Mouse (Mus musculus) layer of hippocampus, postnatal 10 days (tissue): ENCODE measurements around the gene Vmn2r56. TPM values are rescaled to one million over a fixed set of nuclear protein-coding genes. Genes with fewer than 3 reads are reported as not detected.
"Not testable (repeated sequence)": the region's sequence is repeated elsewhere in the genome, so short reads cannot be mapped to it uniquely, and the experiment has no call there.

ENCODE experiments used
- DNase-seq, 2 experiments: peaks; one replicate each; pipeline ENCODE4 v3.0.0; 2021; ENCODE audit warnings: low spot score in 2 of 2
- long read RNA-seq: library from polyadenylated mRNA; stranded (forward); transcript quantifications from one replicate; pipeline ENCODE4 v2.0.0, GENCODE M21; 2023
- total RNA-seq, 2 experiments: library from RNA; stranded (reverse); gene quantifications; 2 replicates each; pipeline ENCODE4 v1.2.3; 2021

Vmn2r56 gene
- total RNA-seq: under 1 TPM; 0.07 to 0.09 TPM
- long read RNA-seq: 0 reads

DNA sequence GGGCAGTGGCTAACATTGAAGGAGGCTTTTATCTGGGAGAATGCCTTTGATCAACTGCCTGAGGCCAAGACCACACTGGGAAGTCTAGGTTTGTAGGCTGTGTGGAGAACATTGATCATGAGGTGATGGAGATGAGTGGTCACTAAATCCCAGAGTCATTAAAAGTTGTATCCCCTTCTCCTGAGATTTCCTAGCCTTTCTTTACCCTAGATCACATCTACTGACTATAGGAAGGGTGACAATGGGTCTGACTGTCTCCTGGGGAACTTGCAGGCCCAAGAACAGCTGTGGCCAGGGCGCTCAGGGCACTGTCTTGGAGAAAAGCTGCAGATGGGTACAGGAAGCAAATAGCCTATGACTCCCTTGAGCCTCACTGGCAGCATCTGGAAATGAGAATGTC lies at the start of gene Vmn2r56:
Gene Vmn2r56 (minus strand): TSS at position 101 of the 400 bp plus-strand sequence.
- no peak for DNase-seq

DNA sequence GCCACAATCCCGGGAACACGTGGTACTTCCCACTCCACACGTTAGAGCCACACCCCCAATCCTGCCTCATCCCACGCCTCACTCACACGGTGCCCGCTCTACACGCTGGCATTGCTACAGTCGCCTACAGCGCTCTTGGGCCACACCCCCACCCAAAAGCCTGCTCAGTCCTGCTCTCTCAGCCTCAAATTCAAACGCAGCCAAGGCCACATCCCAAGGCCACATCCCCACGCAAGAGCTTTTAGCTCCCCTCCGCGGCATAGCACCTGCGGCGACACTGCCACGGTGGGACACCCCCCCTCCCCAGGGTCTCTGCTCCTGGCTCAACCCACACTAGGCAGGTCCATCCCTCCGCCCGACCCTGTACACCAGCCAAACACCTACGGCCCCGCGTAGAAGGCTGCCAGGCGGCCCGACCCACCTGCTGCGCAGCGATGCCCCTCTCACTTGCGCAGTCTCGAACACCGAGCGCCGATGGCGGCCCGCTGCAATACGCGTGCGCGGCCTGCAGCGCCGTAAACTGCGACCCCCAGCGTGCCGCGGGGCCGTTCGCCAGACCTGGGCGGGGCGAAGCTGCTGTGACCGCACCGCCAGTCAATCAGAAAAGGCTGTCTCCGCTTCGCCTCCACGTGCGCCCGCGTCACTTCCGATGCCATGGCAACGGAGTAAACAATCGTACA lies 45.5 kb upstream of the Vmn2r56 start:
- DNase-seq: peak; percentile 90 to 93

DNA sequence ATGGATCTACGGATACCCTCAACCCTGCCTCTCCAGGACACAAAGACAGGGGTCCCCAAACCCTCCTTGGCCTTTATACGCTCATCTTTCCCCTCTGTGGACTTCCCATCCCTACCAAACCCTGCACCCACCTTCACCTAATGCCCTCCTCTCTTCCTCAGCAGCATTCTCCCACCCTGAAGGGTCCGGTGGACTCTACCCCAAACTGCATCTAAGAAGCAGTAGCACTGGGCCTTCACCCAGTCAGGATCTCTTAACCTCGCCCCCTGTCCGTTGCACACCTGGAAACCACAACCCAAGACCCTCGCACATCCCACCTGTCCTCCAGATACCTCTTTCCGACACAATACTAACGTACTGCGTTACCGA lies 45.0 kb upstream of the Vmn2r56 start:
- DNase-seq: no peak

DNA sequence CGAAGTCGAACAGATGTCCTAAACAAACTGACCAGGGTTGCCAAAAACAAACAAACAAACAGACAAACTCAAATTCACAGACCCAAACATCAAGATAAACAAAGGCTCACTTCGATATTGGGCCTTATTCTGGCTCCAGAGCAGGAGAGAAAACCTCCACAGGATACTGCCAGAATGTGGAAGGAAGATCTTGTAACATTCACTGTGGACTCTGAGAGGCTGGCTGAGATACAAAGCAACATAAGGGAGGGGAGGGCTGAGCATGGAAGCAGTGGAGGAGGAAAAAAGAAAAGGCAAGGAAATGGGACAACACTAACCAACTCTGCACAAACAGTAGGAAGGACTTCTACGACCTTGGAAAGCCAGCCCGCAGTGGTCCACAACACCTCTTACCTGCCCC lies 44.3 kb upstream of the Vmn2r56 start:
- no peak for DNase-seq

DNA sequence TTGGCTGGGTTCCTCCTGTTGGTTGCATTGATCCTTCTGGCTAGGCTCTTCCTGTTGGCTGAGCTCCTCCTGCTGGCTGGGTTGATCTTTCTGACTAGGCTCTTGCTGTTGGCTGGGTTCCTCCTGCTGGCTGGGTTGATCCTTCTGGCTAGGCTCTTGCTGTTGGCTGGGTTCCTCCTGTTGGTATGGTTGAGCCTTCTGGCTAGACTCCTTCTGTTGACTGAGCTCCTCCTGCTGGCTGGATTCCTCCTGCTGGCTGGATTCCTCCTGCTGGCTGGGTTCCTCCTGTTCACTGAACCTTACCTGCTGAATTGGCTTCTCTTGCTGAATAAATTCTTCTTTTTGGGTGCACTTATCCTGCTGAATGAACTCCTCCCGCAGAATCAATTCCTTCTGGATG lies 39.8 kb upstream of the Vmn2r56 start:
- DNase-seq: peak; percentile 69 to 78

DNA sequence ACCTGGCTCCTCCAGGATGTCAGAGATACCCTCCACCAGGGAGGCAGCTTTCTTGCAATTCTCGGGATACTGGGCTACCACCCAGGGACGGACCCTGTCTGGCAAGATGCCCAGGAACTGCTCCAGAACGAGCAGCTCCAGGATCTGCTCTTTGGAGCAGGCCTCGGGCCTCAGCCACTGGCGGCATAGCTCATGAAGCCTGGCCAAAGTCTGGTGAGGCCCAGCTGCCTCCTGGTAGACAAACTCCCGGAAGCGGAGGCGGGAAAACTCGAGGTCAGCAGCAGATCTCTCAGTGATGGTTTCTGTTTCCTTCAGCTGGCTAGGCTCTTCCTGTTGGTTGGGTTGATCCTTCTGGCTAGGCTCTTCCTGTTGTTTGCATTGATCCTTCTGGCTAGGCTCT lies 39.3 kb upstream of the Vmn2r56 start:
- peak; percentile 24 to 47 for DNase-seq

DNA sequence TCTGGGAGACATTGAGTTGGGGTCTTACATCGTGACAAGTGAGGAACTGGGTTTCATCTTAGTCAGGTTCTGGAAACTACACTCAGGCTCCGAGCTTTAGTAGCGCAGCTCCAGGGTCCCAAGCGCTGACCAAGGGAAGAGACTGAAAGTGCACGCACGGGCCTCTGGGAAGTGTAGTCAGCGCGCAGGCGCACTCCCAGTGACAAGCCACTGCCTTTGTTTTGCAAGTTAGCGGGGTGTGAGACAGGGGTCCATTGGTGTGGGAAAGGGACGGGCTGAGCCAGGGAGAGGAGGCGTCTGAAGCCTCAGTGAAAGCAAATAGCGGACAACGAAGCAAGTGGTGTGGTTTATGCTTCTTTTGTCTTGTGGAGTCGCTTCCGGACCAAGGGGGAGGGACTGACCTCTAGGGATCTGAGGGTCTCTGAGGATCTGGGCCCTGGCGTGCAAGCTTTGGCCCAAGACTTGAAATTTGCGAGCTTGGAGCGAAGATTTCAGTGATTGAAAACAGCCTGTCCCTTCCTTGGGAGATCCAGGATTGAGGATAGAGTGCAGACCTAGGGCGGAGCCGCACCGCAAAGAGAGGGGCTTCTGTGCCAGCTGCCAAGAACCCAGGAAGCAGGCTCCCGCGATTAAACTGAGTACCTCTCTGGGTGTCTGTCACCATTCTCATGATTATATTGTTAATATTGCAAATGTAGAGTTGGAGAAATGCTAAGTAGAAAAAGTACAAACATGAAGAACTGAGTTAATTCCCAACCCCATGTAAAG lies 14.8 kb upstream of the Vmn2r56 start:
- no peak for DNase-seq

DNA sequence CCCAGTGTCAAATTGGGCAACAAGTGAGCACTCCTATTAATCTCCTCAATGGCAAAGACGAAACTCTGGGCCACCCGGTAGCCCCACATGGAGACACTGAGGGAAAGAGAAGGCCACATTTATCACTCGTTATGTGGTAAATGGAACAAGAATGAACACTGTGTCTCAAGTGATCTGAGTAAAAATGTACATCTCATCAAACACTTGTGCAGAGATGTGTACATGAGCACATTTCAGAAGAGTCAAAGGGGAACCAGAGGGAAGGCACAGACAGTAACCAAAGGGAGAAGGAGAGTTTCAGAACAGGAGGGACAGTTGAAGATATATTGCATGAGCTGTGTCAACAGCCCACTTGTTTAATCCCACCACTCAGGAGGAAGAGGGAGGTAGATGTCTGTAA lies 49.9 kb downstream of the Vmn2r56 start, which contains the start of gene Vmn2r55:
Gene Vmn2r55 (minus strand): TSS at position 101 of the 400 bp plus-strand sequence.
- not testable (repeated sequence) for DNase-seq

DNA sequence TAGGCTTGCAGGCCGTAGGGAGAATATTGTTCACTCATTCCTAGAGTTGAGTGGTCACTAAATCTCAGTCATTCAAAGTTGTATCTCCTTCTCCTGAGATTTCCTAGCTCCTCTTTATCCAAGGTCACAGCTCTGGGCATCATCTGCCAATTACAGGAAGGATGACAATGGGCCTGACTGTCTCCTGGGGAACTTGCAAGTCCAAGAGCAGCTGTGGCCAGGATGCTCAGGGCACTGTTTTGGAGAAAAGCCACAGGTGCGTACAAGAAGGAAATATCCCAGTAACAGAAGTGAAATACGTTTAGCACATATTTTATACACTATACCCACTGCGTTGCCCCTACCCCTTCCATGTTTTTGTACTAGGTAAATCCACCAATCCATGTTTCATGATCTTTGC lies 94.6 kb downstream of the Vmn2r56 start, which contains the start of gene Vmn2r54:
Gene Vmn2r54 (minus strand): TSS at position 101 of the 400 bp plus-strand sequence.
- not testable (repeated sequence) for DNase-seq

Other genes with a start within 250 kb of the Vmn2r56 start
- not detected for gene 2900092C05Rik, start 222.5 kb downstream of the Vmn2r56 start, total RNA-seq
- under 1 TPM; 0.02 to 0.05 TPM for gene Vmn2r53, start 126.2 kb downstream of the Vmn2r56 start, total RNA-seq
- not detected for gene Vmn2r54, start 94.7 kb downstream of the Vmn2r56 start, total RNA-seq
- not detected for gene Vmn2r55, start 50.0 kb downstream of the Vmn2r56 start, total RNA-seq
- 10 to 100 TPM; 19.9 to 25.0 TPM for gene Zscan18, start 68.6 kb upstream of the Vmn2r56 start, total RNA-seq
- 10 to 100 TPM; 21.7 to 22.3 TPM for gene Zfp329, start 83.9 kb upstream of the Vmn2r56 start, total RNA-seq
- gene Zfp110, start 99.8 kb upstream of the Vmn2r56 start, total RNA-seq: 10 to 100 TPM; 13.6 to 21.8 TPM
- 1 to 10 TPM; 6.0 to 8.9 TPM for gene Zfp128, start 146.2 kb upstream of the Vmn2r56 start, total RNA-seq
- gene Zscan22, start 162.8 kb upstream of the Vmn2r56 start, total RNA-seq: 10 to 100 TPM; 12.1 to 13.1 TPM
- gene Rps5, start 187.3 kb upstream of the Vmn2r56 start, total RNA-seq: 100 to 1,000 TPM; 535 to 542 TPM
- gene Rnf225, start 192.4 kb upstream of the Vmn2r56 start, total RNA-seq: 1 to 10 TPM; 1.2 TPM
- gene Zfp324, start 230.8 kb upstream of the Vmn2r56 start, total RNA-seq: 10 to 100 TPM; 14.7 to 15.7 TPM
- 1 to 10 TPM; 7.1 to 7.7 TPM for gene Zfp446, start 242.8 kb upstream of the Vmn2r56 start, total RNA-seq